Mouse (Mus musculus) kidney, embryonic 15.5 days (tissue): ENCODE results near the gene Fndc3b. TPM values are rescaled to one million over a fixed set of nuclear protein-coding genes. Genes with fewer than 3 reads are reported as not detected.

Source experiments
- ATAC-seq: fragments of 200-750 bp; cut with Nextera tagmentation; replicated peaks from 2 replicates; pipeline ENCODE4 v1.8.0; 2017; ENCODE audit warnings: moderate TSS enrichment; ENCODE audit not compliant: low FRiP score
- H3K27ac ChIP-seq: fragments of 300-500 bp; sonication (generic); 2 replicates; pipeline ENCODE4 v1.5.1; 2015; ENCODE audit warnings: mild to moderate bottlenecking, inconsistent platforms
- H3K27me3 ChIP-seq: fragments of 300-500 bp; sonication (generic); 2 replicates; pipeline ENCODE4 v1.6.1; 2015; ENCODE audit warnings: inconsistent platforms
- H3K36me3 ChIP-seq: fragments of 300-500 bp; sonication (generic); 2 replicates; pipeline ENCODE4 v1.6.1; 2015; ENCODE audit warnings: inconsistent platforms
- H3K4me1 ChIP-seq: fragments of 300-500 bp; sonication (generic); 2 replicates; pipeline ENCODE4 v1.6.1; 2015; ENCODE audit warnings: inconsistent platforms
- H3K4me2 ChIP-seq: fragments of 300-500 bp; sonication (generic); 2 replicates; pipeline ENCODE4 v1.6.1; 2015; ENCODE audit warnings: moderate library complexity, mild to moderate bottlenecking, inconsistent platforms
- H3K4me3 ChIP-seq: fragments of 300-500 bp; sonication (generic); replicated peaks from 2 replicates; pipeline ENCODE4 v1.5.1; 2015; ENCODE audit warnings: mild to moderate bottlenecking, inconsistent platforms
- H3K9ac ChIP-seq: fragments of 300-500 bp; sonication (generic); 2 replicates; pipeline ENCODE4 v1.6.1; 2015; ENCODE audit warnings: mild to moderate bottlenecking, inconsistent platforms
- H3K9me3 ChIP-seq: fragments of 300-500 bp; sonication (generic); replicated peaks from 2 replicates; pipeline ENCODE4 v1.6.1; 2016; ENCODE audit warnings: inconsistent platforms
- WGBS: fragments of 180-500 bp; shearing (Covaris S2); methylation state at CpG from one replicate; pipeline ENCODE4 v1.1.7; 2015; ENCODE audit warnings: mixed read lengths; 5-methylcytosine and 5-hydroxymethylcytosine counted together
- polyA plus RNA-seq: library from polyadenylated mRNA; unstranded; fragments of >200 nt; fragmentation: Nextera tagmentation; extraction: Ambion mirVana; gene quantifications from 2 replicates; pipeline ENCODE4 v1.2.1, GENCODE M21; 2015

The Fndc3b gene
- polyA plus RNA-seq, 1 experiment from 2014 or later: 32.8 TPM

DNA sequence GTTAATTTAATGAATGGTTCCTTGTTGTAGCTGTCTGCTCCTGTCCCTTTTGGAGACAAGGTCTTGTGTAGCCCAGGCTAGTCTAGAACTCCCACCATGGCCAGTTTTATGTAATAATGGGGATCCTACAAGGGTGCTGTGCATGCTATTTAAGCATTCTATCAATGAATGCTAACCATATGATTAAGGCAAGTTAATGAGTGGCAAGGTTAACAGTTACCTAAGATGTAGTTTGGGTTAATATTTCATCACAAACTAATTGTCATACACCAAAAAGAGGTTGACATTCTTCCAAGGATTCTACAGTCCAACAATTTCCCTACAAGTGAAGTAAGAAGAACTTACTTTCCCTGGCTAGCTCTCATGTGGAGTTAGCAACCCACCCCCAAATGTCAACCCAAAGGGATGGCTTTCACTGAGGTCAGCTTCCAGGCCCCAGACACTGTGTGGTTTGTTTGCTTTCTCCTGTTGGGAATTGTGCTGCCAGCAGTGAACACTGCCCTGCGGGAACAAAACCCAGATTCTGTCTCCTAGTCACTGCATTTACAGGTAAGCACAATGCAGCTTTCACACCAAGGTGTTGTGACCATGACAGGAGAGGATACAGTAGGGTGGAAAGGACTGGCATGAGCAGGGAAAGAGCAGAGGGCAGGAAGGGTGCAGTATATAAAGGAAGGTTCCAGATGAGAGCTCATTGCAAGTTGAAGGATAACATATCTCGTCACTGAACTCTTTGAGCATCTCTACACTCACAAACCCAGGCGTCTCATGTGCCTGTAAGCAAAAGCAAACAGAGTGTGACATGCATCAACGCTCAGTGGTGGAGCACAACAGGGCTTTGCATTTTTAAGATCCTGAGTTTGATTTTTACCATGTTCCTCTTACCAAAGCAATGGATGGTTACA, 153.8 kb downstream of the Fndc3b start:
- ATAC-seq: peak; percentile 82
- no peaks in the 10 kb centered on the region for H3K9me3 ChIP-seq
- WGBS: 58% methylated on average over 4 of the region's 4 CpGs
- peaks cover 16% of the 10 kb centered on the region for H3K36me3 ChIP-seq
- peak overlapping the region; percentile 93 for H3K27ac ChIP-seq
- no peak overlapping the region for H3K4me3 ChIP-seq
- H3K27me3 ChIP-seq: no peaks in the 10 kb centered on the region
- no peak overlapping the region for H3K9ac ChIP-seq
- H3K4me2 ChIP-seq: 0 out of 2 replicates have a peak overlapping the region, but pooled peaks have one; percentile 16
- peaks cover 42% of the 10 kb centered on the region for H3K4me1 ChIP-seq

- Histone ChIP-seq H3K9me3 (no peaks in the 10 kb centered on the region), H3K4me1 (peaks cover 32% of the 10 kb centered on the region), H3K9ac (no peak overlapping the region), H3K36me3 (peaks cover 16% of the 10 kb centered on the region), H3K4me3 (no peak overlapping the region), H3K27ac (0 out of 2 replicates have a peak overlapping the region, but pooled peaks have one; percentile 4), H3K27me3 (no peaks in the 10 kb centered on the region), H3K4me2 (no peak overlapping the region)
- no peak for ATAC-seq
- 78% methylated on average over 3 of the region's 3 CpGs for WGBS
Measured at GRCm38 (mm10) chr3:27555401-27555940, 155.6 kb downstream of the Fndc3b start.

GRCm38 (mm10) chr3:27554325-27554724, 156.8 kb downstream of the Fndc3b start:
- 33% methylated on average over 3 of the region's 3 CpGs for whole genome bisulfite sequencing
- Histone ChIP-seq H3K4me3 (no peak overlapping the region), H3K9me3 (no peaks in the 10 kb centered on the region), H3K4me2 (no peak overlapping the region), H3K4me1 (peaks cover 26% of the 10 kb centered on the region), H3K27me3 (no peaks in the 10 kb centered on the region), H3K36me3 (peaks cover 22% of the 10 kb centered on the region), H3K27ac (peak overlapping the region; percentile 75), H3K9ac (no peak overlapping the region)
- ATAC-seq: peak; percentile 57

DNA sequence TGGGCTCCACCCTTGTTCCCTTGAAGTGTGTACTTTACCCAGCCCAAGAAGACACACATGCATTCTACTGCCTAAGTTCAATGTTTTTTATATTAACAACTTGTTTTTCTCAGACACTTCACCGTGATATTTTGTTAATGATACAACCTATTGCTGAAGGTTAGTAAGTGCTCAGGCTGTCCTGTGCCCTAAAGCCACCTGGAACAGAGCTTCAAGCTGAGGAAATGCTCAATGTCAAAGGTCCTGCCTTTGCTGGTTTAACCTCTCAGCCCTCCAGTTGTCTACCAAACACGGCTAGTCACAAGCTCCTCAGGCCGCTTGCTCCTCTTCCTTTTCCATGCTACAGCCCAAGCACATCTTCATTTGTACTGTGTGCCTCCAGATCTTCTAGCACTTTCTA, 157.3 kb downstream of the Fndc3b start:
- Histone ChIP-seq H3K9ac (no peak overlapping the region), H3K4me1 (peaks cover 20% of the 10 kb centered on the region), H3K27ac (peak overlapping the region; percentile 75), H3K27me3 (no peaks in the 10 kb centered on the region), H3K4me3 (no peak overlapping the region), H3K36me3 (peaks cover 22% of the 10 kb centered on the region), H3K4me2 (no peak overlapping the region), H3K9me3 (no peaks in the 10 kb centered on the region)
- ATAC-seq: no peak
- 58% methylated on average over 3 of the region's 3 CpGs for WGBS

- no peaks in the 10 kb centered on the region for H3K9me3 ChIP-seq
- no peaks in the 10 kb centered on the region for H3K27me3 ChIP-seq
- H3K9ac ChIP-seq: no peak overlapping the region
- no peak overlapping the region for H3K27ac ChIP-seq
- H3K4me1 ChIP-seq: peaks cover 5% of the 10 kb centered on the region; the same call in 1 of the 2 replicates
- ATAC-seq: no peak
- peaks cover 20% of the 10 kb centered on the region for H3K36me3 ChIP-seq
- H3K4me3 ChIP-seq: no peak overlapping the region
- 86% methylated on average over 3 of the region's 3 CpGs for WGBS
- H3K4me2 ChIP-seq: no peak overlapping the region
Measured at GRCm38 (mm10) chr3:27551005-27551404, 160.1 kb downstream of the Fndc3b start.

DNA sequence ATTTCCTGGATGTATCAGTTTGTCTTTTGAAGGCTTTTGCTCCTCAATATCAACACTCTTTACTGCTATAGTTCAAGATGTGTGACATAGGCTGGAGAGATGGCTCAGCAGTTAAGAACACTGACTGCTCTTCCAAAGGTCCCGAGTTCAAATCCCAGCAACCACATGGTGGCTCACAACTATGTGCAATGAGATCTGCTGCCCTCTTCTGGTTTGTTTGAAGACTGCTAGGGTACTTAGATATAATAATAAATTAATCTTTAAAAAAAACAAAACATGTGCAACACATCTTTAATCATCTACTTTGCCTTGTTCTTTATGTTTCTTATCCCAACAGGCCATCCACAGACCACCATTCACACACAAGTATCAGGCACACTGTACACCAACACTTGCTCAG, 160.7 kb downstream of the Fndc3b start:
- Histone ChIP-seq H3K4me3 (no peak overlapping the region), H3K4me1 (peaks cover 5% of the 10 kb centered on the region; the same call in 1 of the 2 replicates), H3K9ac (no peak overlapping the region), H3K9me3 (no peaks in the 10 kb centered on the region), H3K27ac (no peak overlapping the region), H3K4me2 (no peak overlapping the region), H3K36me3 (peaks cover 14% of the 10 kb centered on the region), H3K27me3 (no peaks in the 10 kb centered on the region)
- 93% methylated on average over 1 of the region's 1 CpGs for WGBS
- ATAC-seq: no peak

DNA sequence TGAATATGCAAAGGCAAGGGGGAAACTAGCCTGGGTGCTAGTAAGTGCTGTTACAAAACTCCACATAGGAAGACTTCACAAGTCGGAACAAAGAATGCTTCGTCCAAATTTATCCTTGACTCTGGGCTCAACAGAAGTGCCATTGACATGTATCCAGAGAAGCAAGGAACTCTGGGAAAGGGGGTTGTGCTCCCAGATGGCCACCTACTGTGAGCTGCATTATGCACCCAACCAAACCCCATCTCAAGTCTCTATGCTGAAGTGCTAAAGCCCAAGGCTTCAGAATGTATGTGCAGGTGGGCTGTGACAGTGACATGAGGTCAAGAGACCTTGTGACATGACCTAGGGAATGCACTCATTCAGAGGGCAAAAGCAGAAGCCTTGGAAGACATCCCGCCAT, 165.5 kb downstream of the Fndc3b start:
- H3K27me3 ChIP-seq: no peaks in the 10 kb centered on the region
- no peak overlapping the region for H3K9ac ChIP-seq
- no peak overlapping the region for H3K4me2 ChIP-seq
- no peaks in the 10 kb centered on the region for H3K9me3 ChIP-seq
- WGBS: 93% methylated on average over 3 of the region's 3 CpGs
- H3K4me1 ChIP-seq: no peaks in the 10 kb centered on the region
- ATAC-seq: no peak
- no peak overlapping the region for H3K27ac ChIP-seq
- no peak overlapping the region for H3K4me3 ChIP-seq
- peaks cover 16% of the 10 kb centered on the region for H3K36me3 ChIP-seq

- Histone ChIP-seq H3K27ac (no peak overlapping the region), H3K4me2 (no peak overlapping the region), H3K4me1 (no peaks in the 10 kb centered on the region), H3K4me3 (no peak overlapping the region), H3K9me3 (no peaks in the 10 kb centered on the region), H3K9ac (no peak overlapping the region), H3K27me3 (no peaks in the 10 kb centered on the region), H3K36me3 (peaks cover 16% of the 10 kb centered on the region)
- 94% methylated on average over 11 of the region's 11 CpGs for WGBS
- no peak for ATAC-seq
Measured at GRCm38 (mm10) chr3:27544061-27544460, 167.0 kb downstream of the Fndc3b start.

GRCm38 (mm10) chr3:27541841-27542240, 169.3 kb downstream of the Fndc3b start:
- H3K9ac ChIP-seq: no peak overlapping the region
- no peak overlapping the region for H3K4me2 ChIP-seq
- H3K4me1 ChIP-seq: no peaks in the 10 kb centered on the region
- ATAC-seq: no peak
- peaks cover 35% of the 10 kb centered on the region for H3K36me3 ChIP-seq
- no peak overlapping the region for H3K27ac ChIP-seq
- WGBS: 93% methylated on average over 12 of the region's 12 CpGs
- H3K9me3 ChIP-seq: no peaks in the 10 kb centered on the region
- no peak overlapping the region for H3K4me3 ChIP-seq
- H3K27me3 ChIP-seq: no peaks in the 10 kb centered on the region

GRCm38 (mm10) chr3:27541181-27541580, 169.9 kb downstream of the Fndc3b start:
- H3K4me1 ChIP-seq: no peaks in the 10 kb centered on the region
- no peak overlapping the region for H3K9ac ChIP-seq
- no peaks in the 10 kb centered on the region for H3K27me3 ChIP-seq
- no peaks in the 10 kb centered on the region for H3K9me3 ChIP-seq
- H3K4me2 ChIP-seq: no peak overlapping the region
- H3K36me3 ChIP-seq: peaks cover 42% of the 10 kb centered on the region
- H3K4me3 ChIP-seq: no peak overlapping the region
- H3K27ac ChIP-seq: no peak overlapping the region
- no peak for ATAC-seq
- 82% methylated on average over 2 of the region's 3 CpGs for WGBS

DNA sequence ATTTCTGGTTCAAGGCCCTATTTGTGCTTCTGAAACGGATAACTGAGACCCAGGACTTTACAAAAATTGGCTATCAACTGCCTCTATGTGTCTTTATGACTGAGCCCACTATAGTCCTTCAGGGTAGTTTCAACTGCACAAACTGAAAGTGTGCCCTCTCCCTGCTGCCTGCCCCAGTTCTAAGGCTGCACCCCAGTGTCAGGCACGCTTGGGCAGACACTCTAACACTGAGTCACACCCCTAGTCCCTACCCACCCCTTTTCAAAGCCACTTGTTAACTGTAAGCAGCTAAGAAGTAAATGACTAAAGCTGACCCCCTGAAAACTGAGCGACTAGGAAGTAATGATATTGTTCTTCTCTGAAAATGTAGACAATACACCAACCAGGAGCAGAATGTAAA, 176.9 kb downstream of the Fndc3b start:
- WGBS: 80% methylated on average over 3 of the region's 3 CpGs
- no peak overlapping the region for H3K9ac ChIP-seq
- no peak for ATAC-seq
- H3K4me3 ChIP-seq: no peak overlapping the region
- H3K4me1 ChIP-seq: 0 out of 2 replicates have a peak, but pooled peaks cover 4% of the 10 kb centered on the region
- no peaks in the 10 kb centered on the region for H3K27me3 ChIP-seq
- H3K4me2 ChIP-seq: no peak overlapping the region
- H3K27ac ChIP-seq: no peak overlapping the region
- H3K9me3 ChIP-seq: no peaks in the 10 kb centered on the region
- H3K36me3 ChIP-seq: peaks cover 75% of the 10 kb centered on the region

GRCm38 (mm10) chr3:27533721-27534120, 177.4 kb downstream of the Fndc3b start:
- Histone ChIP-seq H3K36me3 (peaks cover 76% of the 10 kb centered on the region), H3K4me1 (0 out of 2 replicates have a peak, but pooled peaks cover 4% of the 10 kb centered on the region), H3K9me3 (no peaks in the 10 kb centered on the region), H3K27ac (no peak overlapping the region), H3K4me3 (no peak overlapping the region), H3K9ac (no peak overlapping the region), H3K4me2 (no peak overlapping the region), H3K27me3 (no peaks in the 10 kb centered on the region)
- ATAC-seq: no peak
- WGBS: 80% methylated on average over 4 of the region's 4 CpGs
